In genomic region chr7:143008996-143009665, GRCm38 (mm10) we compare ENCODE assay signal across 8 mouse cellular contexts. TPM values are rescaled to one million over a fixed set of nuclear protein-coding genes. Genes with fewer than 3 reads are reported as not detected.
DNase-seq lines count a peak whose midpoint lies in the region; ATAC-seq and TF ChIP-seq lines count a peak whose summit lies in the region.

No protein-coding gene starts in this region.

- in situ Hi-C loops in ES-E14 (cut with MboI; ENCODE audit: low sequenced_read_pairs in 2 of 2, unreplicated experiment in 2 of 2): no loop called here

- no peak for DNase-seq in ES-E14 (ENCODE audit: low read depth, low spot score)
- DNase-seq in embryo, embryonic 11.5 days (ENCODE audit: low read depth, low spot score): peak; percentile 51
- DNase-seq in kidney, postnatal 10 days: peak; percentile 70
- peak; percentile 62 for DNase-seq in lung, postnatal 36 days
- DNase-seq in adrenal gland, postnatal 4 days (ENCODE audit: low spot score in 2 of 2): no peak
- no peak for DNase-seq in layer of hippocampus, adult 9-11 months
- no peak for DNase-seq in adrenal gland, postnatal 25 days

- H3K9me3 ChIP-seq in ES-E14 (ENCODE audit: control insufficient read depth, insufficient read depth, low read depth, low read length): no peaks in the 10 kb centered on the region
- H3K9me3 ChIP-seq in heart, embryonic 14.5 days (ENCODE audit: control insufficient read depth, low read length): no peaks in the 10 kb centered on the region

- peak overlapping the region; percentile 57; the same call in 1 of the 2 replicates for H3K27ac ChIP-seq in ES-E14 (ENCODE audit: insufficient read depth, low read depth, low read length, poor library complexity, severe bottlenecking)
- peak overlapping the region; percentile 89 to 95 for H3K27ac ChIP-seq in heart, embryonic 14.5 days (replicated peaks in 1 of 2; ENCODE audit: control insufficient read depth in 1 of 2, insufficient read depth in 1 of 2, low read depth in 2 of 2, low read length in 2 of 2)

- H3K9ac ChIP-seq in ES-E14 (ENCODE audit: insufficient read depth, low read depth, low read length, poor library complexity, severe bottlenecking): peak overlapping the region; percentile 18; the same call in 1 of the 2 replicates
- H3K9ac ChIP-seq in heart, embryonic 14.5 days (ENCODE audit: low read length): peak overlapping the region; percentile 57

- ATAC-seq in heart, embryonic 14.5 days (ENCODE audit: insufficient number of reproducible peaks, insufficient read depth, low FRiP score, low read depth): 0 out of 2 replicates have a peak, but pooled peaks have one; percentile 31

- H3K4me2 ChIP-seq in heart, embryonic 14.5 days (ENCODE audit: low read length): peak overlapping the region; percentile 45

- 50% methylated on average over 3 of the region's 4 CpGs for WGBS in heart, embryonic 14.5 days

- H3K36me3 ChIP-seq in ES-E14 (ENCODE audit: control insufficient read depth, insufficient read depth, low read length, poor library complexity, severe bottlenecking): no peaks in the 10 kb centered on the region
- no peaks in the 10 kb centered on the region for H3K36me3 ChIP-seq in heart, embryonic 14.5 days (ENCODE audit: control insufficient read depth, insufficient read depth, low read length)

- H3K4me3 ChIP-seq in ES-E14 (ENCODE audit: insufficient read depth in 1 of 2, low read depth in 1 of 2, low read length in 2 of 2, poor library complexity in 1 of 2, severe bottlenecking in 1 of 2): peak overlapping the region in 1 of 2 experiments; percentile 40; a peak in 1 of 4 replicates
- no peak overlapping the region for H3K4me3 ChIP-seq in heart, embryonic 14.5 days (ENCODE audit: control insufficient read depth in 1 of 2, insufficient read depth in 1 of 2, low read depth in 1 of 2, low read length in 2 of 2)

- H3K27me3 ChIP-seq in heart, embryonic 14.5 days (ENCODE audit: control insufficient read depth, insufficient read depth, low read length): no peaks in the 10 kb centered on the region

- peaks cover 10 to 52% of the 10 kb centered on the region in 2 experiments for H3K4me1 ChIP-seq in ES-E14 (ENCODE audit: control insufficient read depth in 2 of 2, insufficient read depth in 2 of 2, low read length in 2 of 2, poor library complexity in 1 of 2)
- peaks cover 64 to 76% of the 10 kb centered on the region in 2 experiments for H3K4me1 ChIP-seq in heart, embryonic 14.5 days (ENCODE audit: control insufficient read depth in 2 of 2, insufficient read depth in 2 of 2, low read length in 2 of 2)

TF ChIP-seq in ES-E14, 5 proteins besides CTCF, POLR2A, EP300 and RAD21:
- TF ChIP-seq ZNF384 (IDR thresholded peaks at IDR 0.05; ENCODE audit: low read depth, low read length) (no peak), CHD2 (IDR thresholded peaks at IDR 0.05; ENCODE audit: low read depth, low read length) (no peak), ZC3H11A (IDR thresholded peaks at IDR 0.05; ENCODE audit: borderline replicate concordance, low read depth, low read length) (no peak), HCFC1 (IDR thresholded peaks at IDR 0.05; ENCODE audit: borderline replicate concordance, insufficient read depth, low read length) (no peak), MAFK (IDR thresholded peaks at IDR 0.05; ENCODE audit: insufficient read depth, low read depth, low read length) (no peak)

RNA-seq across cellular contexts. Expression of gene Tspan32, which starts 4.3 kb away (rescaled TPM):
- total RNA-seq in ES-E14 (2012; rRNA removed): 2.4 and 4.3 TPM in 2 replicates
- 2.3 and 2.7 TPM in 2 replicates for polyA plus RNA-seq in heart, embryonic 14.5 days (2014; fragmentation: Nextera tagmentation; extraction: Ambion mirVana)
- 1 to 10 TPM; 1.5 to 2.6 TPM for total RNA-seq in adrenal gland, postnatal 4 days (2021)
- total RNA-seq in adrenal gland, postnatal 25 days (2021): 0.21 TPM in 1 of 2 replicates, not detected in the other

RNA-seq across cellular contexts. Expression of gene Ascl2, which starts 40.1 kb away (rescaled TPM):
- 5.4 and 7.5 TPM in 2 replicates for total RNA-seq in ES-E14 (2012; rRNA removed)
- 0.18 TPM in 1 of 2 replicates, not detected in the other for polyA plus RNA-seq in heart, embryonic 14.5 days (2014; fragmentation: Nextera tagmentation; extraction: Ambion mirVana)
- under 1 TPM; 0.36 to 0.96 TPM for total RNA-seq in adrenal gland, postnatal 4 days (2021)
- total RNA-seq in adrenal gland, postnatal 25 days (2021): 0.33 and 0.95 TPM in 2 replicates

RNA-seq across cellular contexts. Expression of gene Cd81, which starts 43.4 kb away (rescaled TPM):
- total RNA-seq in ES-E14 (2012; rRNA removed): 403 and 951 TPM in 2 replicates
- polyA plus RNA-seq in heart, embryonic 14.5 days (2014; fragmentation: Nextera tagmentation; extraction: Ambion mirVana): 885 and 947 TPM in 2 replicates
- 100 to 1,000 TPM; 659 to 670 TPM for total RNA-seq in adrenal gland, postnatal 4 days (2021)
- 757 and 789 TPM in 2 replicates for total RNA-seq in adrenal gland, postnatal 25 days (2021)

RNA-seq across cellular contexts. Expression of gene Tssc4, which starts 59.9 kb away (rescaled TPM):
- 51.0 and 64.3 TPM in 2 replicates for total RNA-seq in ES-E14 (2012; rRNA removed)
- polyA plus RNA-seq in heart, embryonic 14.5 days (2014; fragmentation: Nextera tagmentation; extraction: Ambion mirVana): 31.3 and 41.1 TPM in 2 replicates
- total RNA-seq in adrenal gland, postnatal 4 days (2021): 10 to 100 TPM; 40.1 to 42.4 TPM
- 32.2 and 32.7 TPM in 2 replicates for total RNA-seq in adrenal gland, postnatal 25 days (2021)

Comparison
In these comparisons a context has a peak if more than half of its experiments do, and no peak if none do; other contexts are left out.
1. DNase-seq: peak in embryo, embryonic 11.5 days (single experiment), kidney, postnatal 10 days (single experiment) and lung, postnatal 36 days (single experiment); none in ES-E14 (single experiment), adrenal gland, postnatal 4 days (0 of 2), layer of hippocampus, adult 9-11 months (single experiment) and adrenal gland, postnatal 25 days (single experiment).